Mouse (Mus musculus): ENCODE results near the gene Sesn3. TPM values are rescaled to one million over a fixed set of nuclear protein-coding genes. Genes with fewer than 3 reads are reported as not detected.

Sesn3 gene
- polyA plus RNA-seq, 1 experiment from 2014 or later = 13.6 TPM

- H3K4me1 ChIP-seq = no peaks in the 10 kb centered on the region; the same call in 1 of the 2 replicates
- H3K27me3 ChIP-seq (ENCODE audit: insufficient read depth, poor library complexity, severe bottlenecking) = no peaks in the 10 kb centered on the region
- peak; percentile 87 for DNase-seq (ENCODE audit: low spot score)
- H3K9me3 ChIP-seq = no peaks in the 10 kb centered on the region
- H3K27ac ChIP-seq = peak overlapping the region; percentile 13; the same call in 1 of the 2 replicates
- no peaks in the 10 kb centered on the region for H3K36me3 ChIP-seq
- no peak overlapping the region for H3K4me3 ChIP-seq
Measured at GRCm38 (mm10) chr9:14369271-14369670, 94.4 kb downstream of the Sesn3 start.

- Histone ChIP-seq H3K27me3 (ENCODE audit: insufficient read depth, poor library complexity, severe bottlenecking) (no peaks in the 10 kb centered on the region), H3K9me3 (no peaks in the 10 kb centered on the region)
- no peak for DNase-seq (ENCODE audit: low spot score)
Measured at GRCm38 (mm10) chr9:14372440-14372839, 97.6 kb downstream of the Sesn3 start.

GRCm38 (mm10) chr9:14376149-14376548 lies 101.3 kb downstream of the Sesn3 start:
- Histone ChIP-seq H3K4me1 (peaks cover 8% of the 10 kb centered on the region), H3K9me3 (no peaks in the 10 kb centered on the region), H3K4me3 (no peak overlapping the region), H3K27ac (no peak overlapping the region), H3K27me3 (ENCODE audit: insufficient read depth, poor library complexity, severe bottlenecking) (peaks cover 17% of the 10 kb centered on the region), H3K36me3 (no peaks in the 10 kb centered on the region)
- WGBS = 82% methylated on average over 4 of the region's 4 CpGs
- no peak for DNase-seq (ENCODE audit: low spot score)

More at GRCm38 (mm10) chr9:14372440-14372839, 97.6 kb downstream of the Sesn3 start:
- Histone ChIP-seq H3K4me3 (no peak overlapping the region), H3K27ac (no peak overlapping the region), H3K4me1 (no peaks in the 10 kb centered on the region), H3K36me3 (no peaks in the 10 kb centered on the region)

- Histone ChIP-seq H3K4me3 (no peak overlapping the region), H3K9me3 (no peaks in the 10 kb centered on the region), H3K4me1 (peaks cover 17% of the 10 kb centered on the region), H3K27ac (no peak overlapping the region), H3K36me3 (no peaks in the 10 kb centered on the region), H3K27me3 (ENCODE audit: insufficient read depth, poor library complexity, severe bottlenecking) (peaks cover 17% of the 10 kb centered on the region)
- DNase-seq (ENCODE audit: low spot score) = no peak
- 85% methylated on average over 2 of the region's 2 CpGs for WGBS
Measured at GRCm38 (mm10) chr9:14378151-14378550, 103.3 kb downstream of the Sesn3 start.

GRCm38 (mm10) chr9:14379769-14380385 lies 105.0 kb downstream of the Sesn3 start:
- Histone ChIP-seq H3K36me3 (no peaks in the 10 kb centered on the region), H3K27ac (peak overlapping the region; percentile 91), H3K9me3 (no peaks in the 10 kb centered on the region), H3K4me3 (peak overlapping the region; percentile 75), H3K27me3 (ENCODE audit: insufficient read depth, poor library complexity, severe bottlenecking) (peaks cover 17% of the 10 kb centered on the region), H3K4me1 (peaks cover 17% of the 10 kb centered on the region)
- no peak for DNase-seq (ENCODE audit: low spot score)
- WGBS = 19% methylated on average over 8 of the region's 8 CpGs

- Histone ChIP-seq H3K4me3 (peak overlapping the region; percentile 75), H3K9me3 (no peaks in the 10 kb centered on the region), H3K36me3 (no peaks in the 10 kb centered on the region), H3K27me3 (ENCODE audit: insufficient read depth, poor library complexity, severe bottlenecking) (peaks cover 17% of the 10 kb centered on the region), H3K27ac (peak overlapping the region; percentile 91), H3K4me1 (peaks cover 17% of the 10 kb centered on the region)
- under 1% methylated on average over 71 of the region's 76 CpGs for WGBS
- peak; percentile 94 for DNase-seq (ENCODE audit: low spot score)
Measured at GRCm38 (mm10) chr9:14380386-14381285, 105.8 kb downstream of the Sesn3 start.

GRCm38 (mm10) chr9:14381353-14382055 lies 106.6 kb downstream of the Sesn3 start, which contains the start of gene Endod1:
Gene Endod1 (minus strand): TSS chr9:14381507.
- DNase-seq (ENCODE audit: low spot score) = no peak
- peaks cover 17% of the 10 kb centered on the region for H3K4me1 ChIP-seq
- no peaks in the 10 kb centered on the region for H3K9me3 ChIP-seq
- H3K27ac ChIP-seq = peak within 1 kb of the TSS; percentile 91
- H3K4me3 ChIP-seq = peak within 1 kb of the TSS; percentile 75
- WGBS = 4% methylated on average over 8 of the region's 8 CpGs
- no peaks in the 10 kb centered on the region for H3K36me3 ChIP-seq
- H3K27me3 ChIP-seq (ENCODE audit: insufficient read depth, poor library complexity, severe bottlenecking) = peaks cover 17% of the 10 kb centered on the region

- Histone ChIP-seq H3K9me3 (no peaks in the 10 kb centered on the region), H3K4me1 (peaks cover 17% of the 10 kb centered on the region), H3K36me3 (no peaks in the 10 kb centered on the region), H3K4me3 (no peak overlapping the region), H3K27ac (no peak overlapping the region), H3K27me3 (ENCODE audit: insufficient read depth, poor library complexity, severe bottlenecking) (peaks cover 17% of the 10 kb centered on the region)
- 67% methylated on average over 5 of the region's 5 CpGs for WGBS
- DNase-seq (ENCODE audit: low spot score) = no peak
Measured at GRCm38 (mm10) chr9:14382256-14382791, 107.5 kb downstream of the Sesn3 start.

Other genes with a start within 250 kb of the Sesn3 start
- 11.4 TPM in 2 replicates for gene Endod1, start 106.4 kb downstream of the Sesn3 start, polyA plus RNA-seq (2016; fragmentation: Nextera tagmentation; extraction: Ambion mirVana)
- 0.06 TPM in 1 of 2 replicates, not detected in the other for gene Kdm4d, start 225.4 kb downstream of the Sesn3 start, polyA plus RNA-seq (2016; fragmentation: Nextera tagmentation; extraction: Ambion mirVana)
- 134 and 161 TPM in 2 replicates for gene Cwc15, start 225.6 kb downstream of the Sesn3 start, polyA plus RNA-seq (2016; fragmentation: Nextera tagmentation; extraction: Ambion mirVana)

All from heart, embryonic 10.5 days (tissue).